Mouse (Mus musculus): ENCODE results near the gene Cox17.

- TF ChIP-seq POLR2A (IDR thresholded peaks at IDR 0.05; ENCODE audit: borderline replicate concordance, insufficient read depth, low read length), result no peak
- no peak for TF ChIP-seq CTCF (IDR thresholded peaks at IDR 0.05; ENCODE audit: borderline replicate concordance, insufficient read depth, low read depth, low read length)
These were observed 18.6 kb downstream of the Cox17 start for GRCm38 (mm10) chr16:38365390-38365789.

All from cerebellum, adult 2 months (tissue).